Mouse (Mus musculus): ENCODE results near the gene Tyw5.

GRCm38 (mm10) chr1:57400877-57401276 lies 6.0 kb downstream of the Tyw5 start:
- TF ChIP-seq CTCF (IDR thresholded peaks at IDR 0.05; ENCODE audit: control insufficient read depth, insufficient read depth, insufficient replicate concordance, low read depth, low read length) = no peak
- no peak for TF ChIP-seq POLR2A (IDR thresholded peaks at IDR 0.05; ENCODE audit: control insufficient read depth, low read depth, low read length)
